Mouse (Mus musculus): ENCODE results near the gene Tnfaip8l1. TPM values are rescaled to one million over a fixed set of nuclear protein-coding genes. Genes with fewer than 3 reads are reported as not detected.

Gene Tnfaip8l1
- polyA plus RNA-seq, 1 experiment from 2014 or later = 12.7 TPM

GRCm38 (mm10) chr17:56169830-56170229 lies 7.6 kb downstream of the Tnfaip8l1 start:
- Histone ChIP-seq H3K4me1 (ENCODE audit: control insufficient read depth, insufficient read depth, low read length) (peaks cover 5% of the 10 kb centered on the region), H3K27ac (ENCODE audit: low read length) (no peak overlapping the region; the same call in 1 of the 2 replicates), H3K9ac (ENCODE audit: low read depth, low read length) (no peak overlapping the region), H3K4me2 (ENCODE audit: low read depth, low read length) (no peak overlapping the region), H3K4me3 (ENCODE audit: low read length) (no peak overlapping the region), H3K9me3 (ENCODE audit: control insufficient read depth, low read length) (no peaks in the 10 kb centered on the region), H3K36me3 (ENCODE audit: control insufficient read depth, insufficient read depth, low read length) (no peaks in the 10 kb centered on the region), H3K27me3 (replicated peaks; ENCODE audit: control insufficient read depth, insufficient read depth, low read length) (no peaks in the 10 kb centered on the region)
- ATAC-seq = peak; percentile 41
- WGBS = 63% methylated on average over 6 of the region's 6 CpGs

DNA sequence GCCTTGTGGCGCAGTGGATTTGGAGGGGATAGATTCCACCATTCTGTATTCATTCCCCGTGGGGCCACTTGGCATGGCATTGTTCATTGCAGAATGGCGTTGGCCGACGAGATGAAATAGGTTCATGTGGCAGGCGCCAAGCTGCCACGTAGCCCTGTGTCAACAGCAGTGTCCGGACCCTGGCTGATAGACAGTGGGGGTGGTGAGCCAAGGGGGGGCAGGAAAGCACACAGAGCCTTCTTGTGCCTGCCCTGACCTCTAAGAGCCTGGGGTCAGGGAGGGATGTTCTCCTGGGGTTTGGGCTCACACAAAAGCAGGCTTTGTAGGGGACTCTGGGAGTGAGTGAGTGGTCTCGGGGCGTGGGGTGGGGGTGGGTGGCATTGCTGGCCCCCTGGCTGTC lies 8.4 kb downstream of the Tnfaip8l1 start:
- no peak overlapping the region for H3K9ac ChIP-seq (ENCODE audit: low read depth, low read length)
- WGBS = 62% methylated on average over 10 of the region's 10 CpGs
- no peak for ATAC-seq
- H3K4me1 ChIP-seq (ENCODE audit: control insufficient read depth, insufficient read depth, low read length) = peaks cover 1% of the 10 kb centered on the region
- no peak overlapping the region for H3K4me3 ChIP-seq (ENCODE audit: low read length)
- no peak overlapping the region for H3K27ac ChIP-seq (ENCODE audit: low read length)
- H3K36me3 ChIP-seq (ENCODE audit: control insufficient read depth, insufficient read depth, low read length) = no peaks in the 10 kb centered on the region
- H3K27me3 ChIP-seq (replicated peaks; ENCODE audit: control insufficient read depth, insufficient read depth, low read length) = no peaks in the 10 kb centered on the region
- H3K9me3 ChIP-seq (ENCODE audit: control insufficient read depth, low read length) = no peaks in the 10 kb centered on the region
- no peak overlapping the region for H3K4me2 ChIP-seq (ENCODE audit: low read depth, low read length)

- Histone ChIP-seq H3K4me2 (ENCODE audit: low read depth, low read length) (no peak overlapping the region), H3K27me3 (replicated peaks; ENCODE audit: control insufficient read depth, insufficient read depth, low read length) (no peaks in the 10 kb centered on the region), H3K36me3 (ENCODE audit: control insufficient read depth, insufficient read depth, low read length) (no peaks in the 10 kb centered on the region), H3K4me3 (ENCODE audit: low read length) (no peak overlapping the region), H3K27ac (ENCODE audit: low read length) (no peak overlapping the region), H3K9me3 (ENCODE audit: control insufficient read depth, low read length) (no peaks in the 10 kb centered on the region), H3K4me1 (ENCODE audit: control insufficient read depth, insufficient read depth, low read length) (no peaks in the 10 kb centered on the region), H3K9ac (ENCODE audit: low read depth, low read length) (no peak overlapping the region)
- no peak for ATAC-seq
- WGBS = 77% methylated on average over 9 of the region's 9 CpGs
Measured at GRCm38 (mm10) chr17:56171456-56171855, 9.2 kb downstream of the Tnfaip8l1 start.

- Histone ChIP-seq H3K27me3 (replicated peaks; ENCODE audit: control insufficient read depth, insufficient read depth, low read length) (no peaks in the 10 kb centered on the region), H3K27ac (ENCODE audit: low read length) (no peak overlapping the region), H3K36me3 (ENCODE audit: control insufficient read depth, insufficient read depth, low read length) (no peaks in the 10 kb centered on the region; the same call in 1 of the 2 replicates), H3K9me3 (ENCODE audit: control insufficient read depth, low read length) (no peaks in the 10 kb centered on the region), H3K4me2 (ENCODE audit: low read depth, low read length) (no peak overlapping the region), H3K4me3 (ENCODE audit: low read length) (no peak overlapping the region), H3K9ac (ENCODE audit: low read depth, low read length) (no peak overlapping the region), H3K4me1 (ENCODE audit: control insufficient read depth, insufficient read depth, low read length) (no peaks in the 10 kb centered on the region)
- no peak for ATAC-seq
- 91% methylated on average over 17 of the region's 17 CpGs for WGBS
Measured at GRCm38 (mm10) chr17:56171881-56172280, 9.6 kb downstream of the Tnfaip8l1 start.

DNA sequence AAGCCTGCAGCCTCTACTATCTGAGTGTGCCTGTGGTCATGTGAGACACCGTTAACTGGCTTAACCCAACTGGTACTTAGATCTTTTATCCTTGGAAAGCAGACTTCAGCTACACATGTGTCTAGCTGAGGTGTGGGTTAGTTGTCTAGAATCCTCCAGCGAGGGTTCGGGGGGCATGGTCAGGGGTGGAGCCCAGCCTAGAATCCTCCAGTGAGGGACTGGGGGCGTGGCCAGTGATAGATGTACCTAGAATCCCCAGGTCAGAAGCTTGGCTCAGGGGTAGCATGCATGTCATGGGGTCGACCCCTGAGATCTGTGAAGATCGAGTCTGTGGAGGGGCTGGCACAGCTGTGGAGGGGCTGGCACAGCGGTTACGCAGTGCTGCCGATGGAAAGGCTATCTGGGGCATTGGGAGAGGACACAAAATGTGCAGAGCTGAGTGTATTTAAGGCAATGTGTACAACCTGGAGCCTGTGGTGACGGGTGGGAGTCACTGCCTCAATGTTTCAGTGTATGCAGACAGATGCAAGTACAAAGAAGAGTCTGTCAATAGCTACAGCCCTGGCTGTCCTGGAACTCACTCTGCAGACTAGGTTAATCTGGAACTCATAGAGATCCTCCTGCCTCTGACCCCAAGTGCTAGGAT lies 11.2 kb downstream of the Tnfaip8l1 start:
- ATAC-seq = no peak
- WGBS = 58% methylated on average over 10 of the region's 10 CpGs

GRCm38 (mm10) chr17:56175416-56175815 lies 13.1 kb downstream of the Tnfaip8l1 start:
- peaks cover 11% of the 10 kb centered on the region; the same call in 1 of the 2 replicates for H3K36me3 ChIP-seq (ENCODE audit: control insufficient read depth, insufficient read depth, low read length)
- no peak overlapping the region for H3K4me3 ChIP-seq (ENCODE audit: low read length)
- no peaks in the 10 kb centered on the region for H3K9me3 ChIP-seq (ENCODE audit: control insufficient read depth, low read length)
- H3K4me2 ChIP-seq (ENCODE audit: low read depth, low read length) = no peak overlapping the region
- 95% methylated on average over 3 of the region's 3 CpGs for WGBS
- H3K27ac ChIP-seq (ENCODE audit: low read length) = no peak overlapping the region
- ATAC-seq = no peak
- no peaks in the 10 kb centered on the region for H3K27me3 ChIP-seq (replicated peaks; ENCODE audit: control insufficient read depth, insufficient read depth, low read length)
- no peaks in the 10 kb centered on the region for H3K4me1 ChIP-seq (ENCODE audit: control insufficient read depth, insufficient read depth, low read length)
- no peak overlapping the region for H3K9ac ChIP-seq (ENCODE audit: low read depth, low read length)

More for the DNA sequence above, 11.2 kb downstream of the Tnfaip8l1 start:
- H3K9ac ChIP-seq (ENCODE audit: low read depth, low read length) = no peak overlapping the region
- no peak overlapping the region for H3K4me3 ChIP-seq (ENCODE audit: low read length)
- H3K9me3 ChIP-seq (ENCODE audit: control insufficient read depth, low read length) = no peaks in the 10 kb centered on the region
- no peaks in the 10 kb centered on the region for H3K27me3 ChIP-seq (replicated peaks; ENCODE audit: control insufficient read depth, insufficient read depth, low read length)
- no peak overlapping the region for H3K27ac ChIP-seq (ENCODE audit: low read length)
- no peaks in the 10 kb centered on the region for H3K4me1 ChIP-seq (ENCODE audit: control insufficient read depth, insufficient read depth, low read length)
- peaks cover 11% of the 10 kb centered on the region; the same call in 1 of the 2 replicates for H3K36me3 ChIP-seq (ENCODE audit: control insufficient read depth, insufficient read depth, low read length)
- H3K4me2 ChIP-seq (ENCODE audit: low read depth, low read length) = no peak overlapping the region

DNA sequence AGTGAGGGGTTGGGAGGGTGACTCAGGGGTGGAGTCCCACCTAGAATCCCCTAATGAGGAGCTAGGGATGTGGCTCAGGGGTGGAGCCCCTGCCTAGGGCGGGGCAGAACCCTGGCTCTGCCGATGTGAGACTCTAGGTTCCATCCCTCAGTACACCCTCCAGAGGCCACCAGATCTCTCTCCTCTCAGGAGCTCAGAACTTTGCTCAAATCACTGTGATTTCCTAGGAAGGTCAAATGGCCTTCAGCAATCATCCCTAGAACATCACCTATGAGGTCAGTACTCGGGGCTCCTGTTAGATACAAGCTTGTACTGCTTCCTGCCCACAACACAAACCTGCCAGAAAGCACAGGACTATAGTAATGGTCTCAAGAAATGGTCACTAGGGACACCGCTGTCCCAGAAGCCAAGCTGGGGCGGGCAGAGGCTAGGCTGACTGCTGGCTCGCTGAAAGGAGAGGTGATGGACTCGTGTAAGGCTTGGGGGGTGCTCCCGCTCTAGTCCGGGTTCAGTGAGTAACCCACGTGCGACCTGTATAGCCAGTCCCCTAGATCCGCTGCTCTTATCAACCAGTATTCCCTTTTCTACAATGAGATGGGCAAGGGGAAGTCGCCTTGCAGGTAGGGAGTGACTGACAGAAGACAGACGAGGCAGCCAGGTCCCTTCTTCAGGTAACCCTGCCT lies 20.8 kb downstream of the Tnfaip8l1 start:
- 2% methylated on average over 14 of the region's 14 CpGs for whole genome bisulfite sequencing
- peak overlapping the region; percentile 62 for H3K4me2 ChIP-seq (ENCODE audit: low read depth, low read length)
- H3K27ac ChIP-seq (ENCODE audit: low read length) = peak overlapping the region; percentile 73
- H3K27me3 ChIP-seq (replicated peaks; ENCODE audit: control insufficient read depth, insufficient read depth, low read length) = no peaks in the 10 kb centered on the region
- peaks cover 15% of the 10 kb centered on the region for H3K36me3 ChIP-seq (ENCODE audit: control insufficient read depth, insufficient read depth, low read length)
- peak overlapping the region; percentile 90 for H3K9ac ChIP-seq (ENCODE audit: low read depth, low read length)
- H3K4me3 ChIP-seq (ENCODE audit: low read length) = peak overlapping the region; percentile 81
- ATAC-seq = peak; percentile 47
- no peaks in the 10 kb centered on the region for H3K9me3 ChIP-seq (ENCODE audit: control insufficient read depth, low read length)
- H3K4me1 ChIP-seq (ENCODE audit: control insufficient read depth, insufficient read depth, low read length) = peaks cover 16% of the 10 kb centered on the region

GRCm38 (mm10) chr17:56183658-56184103 lies 21.4 kb downstream of the Tnfaip8l1 start, which contains the start of gene Mydgf:
Mydgf (minus strand) TSS chr17:56183920.
- H3K9ac ChIP-seq (ENCODE audit: low read depth, low read length) = peak within 1 kb of the TSS; percentile 90
- ATAC-seq = peak; percentile 90
- under 1% methylated on average over 47 of the region's 47 CpGs for WGBS
- H3K36me3 ChIP-seq (ENCODE audit: control insufficient read depth, insufficient read depth, low read length) = peaks cover 14% of the 10 kb centered on the region
- H3K27me3 ChIP-seq (replicated peaks; ENCODE audit: control insufficient read depth, insufficient read depth, low read length) = no peaks in the 10 kb centered on the region
- peak within 1 kb of the TSS; percentile 81 for H3K4me3 ChIP-seq (ENCODE audit: low read length)
- H3K27ac ChIP-seq (ENCODE audit: low read length) = peak within 1 kb of the TSS; percentile 73
- peaks cover 16% of the 10 kb centered on the region for H3K4me1 ChIP-seq (ENCODE audit: control insufficient read depth, insufficient read depth, low read length)
- peak within 1 kb of the TSS; percentile 62 for H3K4me2 ChIP-seq (ENCODE audit: low read depth, low read length)
- no peaks in the 10 kb centered on the region for H3K9me3 ChIP-seq (ENCODE audit: control insufficient read depth, low read length)

DNA sequence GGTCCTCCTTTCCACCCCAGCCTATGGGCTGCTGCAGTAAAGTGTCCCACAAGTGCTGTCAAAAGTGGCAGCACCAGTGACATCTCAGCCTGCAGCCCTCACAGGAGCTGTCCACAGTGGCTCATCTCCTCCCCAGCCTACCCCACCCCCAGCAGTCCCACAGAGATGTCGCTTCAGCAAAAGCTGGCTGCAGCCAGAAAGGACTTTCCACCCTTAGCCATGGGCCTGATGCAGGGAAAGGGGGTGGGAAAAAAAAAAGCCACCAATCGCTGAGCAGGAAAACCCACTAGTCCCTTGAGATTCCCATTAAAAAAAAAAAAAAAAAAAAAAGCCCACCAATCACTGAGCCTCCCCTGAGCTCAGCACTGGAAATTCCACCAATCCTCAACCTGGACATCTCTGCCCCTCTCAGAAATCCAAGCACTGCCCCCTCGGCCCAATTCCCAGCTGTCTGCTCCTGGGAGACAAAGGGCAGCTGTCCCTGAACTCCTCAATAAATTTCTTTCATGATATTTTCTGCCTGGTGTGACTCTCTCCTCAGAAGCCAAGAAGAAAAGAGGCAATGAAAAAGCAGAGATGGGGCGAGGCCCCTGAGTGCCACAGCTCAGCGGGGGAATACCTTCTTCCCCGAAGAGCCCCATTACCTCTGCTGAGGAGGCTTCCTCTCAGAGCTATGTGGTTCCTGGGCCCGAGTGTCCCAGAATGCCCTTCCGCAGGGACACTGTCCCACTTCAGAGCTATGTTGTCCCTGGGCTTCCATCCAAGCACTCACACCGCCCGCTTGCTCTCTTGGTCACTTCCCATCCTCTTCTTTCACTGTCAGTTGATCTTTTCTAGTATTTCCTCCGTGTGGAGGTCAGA lies 23.2 kb downstream of the Tnfaip8l1 start:
- H3K4me3 ChIP-seq (ENCODE audit: low read length) = no peak overlapping the region

More for the DNA sequence above, 23.2 kb downstream of the Tnfaip8l1 start:
- H3K36me3 ChIP-seq (ENCODE audit: control insufficient read depth, insufficient read depth, low read length) = peaks cover 14% of the 10 kb centered on the region
- ATAC-seq = peak; percentile 52
- no peaks in the 10 kb centered on the region for H3K9me3 ChIP-seq (ENCODE audit: control insufficient read depth, low read length)
- peaks cover 16% of the 10 kb centered on the region for H3K4me1 ChIP-seq (ENCODE audit: control insufficient read depth, insufficient read depth, low read length)
- H3K9ac ChIP-seq (ENCODE audit: low read depth, low read length) = 0 out of 2 replicates have a peak overlapping the region, but pooled peaks have one; percentile 22
- WGBS = 32% methylated on average over 11 of the region's 11 CpGs
- H3K27ac ChIP-seq (ENCODE audit: low read length) = peak overlapping the region; percentile 62
- H3K27me3 ChIP-seq (replicated peaks; ENCODE audit: control insufficient read depth, insufficient read depth, low read length) = no peaks in the 10 kb centered on the region
- 0 out of 2 replicates have a peak overlapping the region, but pooled peaks have one; percentile 11 for H3K4me2 ChIP-seq (ENCODE audit: low read depth, low read length)

Data from intestine, embryonic 16.5 days (tissue).